Mouse (Mus musculus) intestine, postnatal 0 days (tissue): Measurements from ENCODE around the gene Got2. TPM values are rescaled to one million over a fixed set of nuclear protein-coding genes. Genes with fewer than 3 reads are reported as not detected.

Source experiments
- ATAC-seq: fragments of 200-750 bp; cut with Nextera tagmentation; 2 replicates; pipeline ENCODE4 v1.8.0; 2017; ENCODE audit warnings: mild to moderate bottlenecking, moderate TSS enrichment, moderate library complexity
- H3K27ac ChIP-seq: fragments of 300-500 bp; sonication (generic); 2 replicates; pipeline ENCODE4 v1.5.1; 2014; ENCODE audit warnings: mild to moderate bottlenecking, low read depth, low read length, moderate library complexity
- H3K27me3 ChIP-seq: fragments of 300-500 bp; sonication (generic); replicated peaks from 2 replicates; pipeline ENCODE4 v1.6.1; 2014; ENCODE audit warnings: low read length, mixed read lengths; ENCODE audit not compliant: control insufficient read depth, insufficient read depth
- H3K36me3 ChIP-seq: fragments of 300-500 bp; sonication (generic); 2 replicates; pipeline ENCODE4 v1.6.1; 2014; ENCODE audit warnings: mild to moderate bottlenecking, moderate library complexity; ENCODE audit not compliant: control insufficient read depth, insufficient read depth
- H3K4me1 ChIP-seq: fragments of 300-500 bp; sonication (generic); replicated peaks from 2 replicates; pipeline ENCODE4 v1.6.1; 2014; ENCODE audit warnings: antibody characterized with exemption, low read length, mixed read lengths; ENCODE audit not compliant: control insufficient read depth, insufficient read depth
- H3K4me2 ChIP-seq: fragments of 300-500 bp; sonication (generic); replicated peaks from 2 replicates; pipeline ENCODE4 v1.6.1; 2014; ENCODE audit warnings: low read depth, mild to moderate bottlenecking, moderate library complexity
- H3K4me3 ChIP-seq: fragments of 300-500 bp; sonication (generic); 2 replicates; pipeline ENCODE4 v1.5.1; 2014; ENCODE audit warnings: low read depth, low read length
- H3K9ac ChIP-seq: fragments of 300-500 bp; sonication (generic); 2 replicates; pipeline ENCODE4 v1.6.1; 2014; ENCODE audit warnings: mild to moderate bottlenecking, low read depth, low read length
- H3K9me3 ChIP-seq: fragments of 300-500 bp; sonication (generic); 2 replicates; pipeline ENCODE4 v1.6.1; 2016; ENCODE audit warnings: mixed run types; ENCODE audit not compliant: control insufficient read depth
- CTCF ChIP-seq: sonication (generic); IDR thresholded peaks from 2 replicates; pipeline ENCODE4 v1.5.1; 2016; ENCODE audit warnings: low read depth, mild to moderate bottlenecking, control low read depth, antibody characterized with exemption, moderate library complexity
- WGBS: fragments of 180-500 bp; shearing (Covaris S2); extraction: QIAGEN DNeasy Blood & Tissue Kit; methylation state at CpG from one replicate; pipeline ENCODE4 v1.1.7; 2014; 5-methylcytosine and 5-hydroxymethylcytosine counted together
- polyA plus RNA-seq: library from polyadenylated mRNA; unstranded; fragments of >200 nt; fragmentation: Nextera tagmentation; extraction: Ambion mirVana; gene quantifications from 2 replicates; pipeline ENCODE4 v1.2.1, GENCODE M21; 2015

Gene Got2
- polyA plus RNA-seq, 1 experiment from 2014 or later: 124 TPM

DNA sequence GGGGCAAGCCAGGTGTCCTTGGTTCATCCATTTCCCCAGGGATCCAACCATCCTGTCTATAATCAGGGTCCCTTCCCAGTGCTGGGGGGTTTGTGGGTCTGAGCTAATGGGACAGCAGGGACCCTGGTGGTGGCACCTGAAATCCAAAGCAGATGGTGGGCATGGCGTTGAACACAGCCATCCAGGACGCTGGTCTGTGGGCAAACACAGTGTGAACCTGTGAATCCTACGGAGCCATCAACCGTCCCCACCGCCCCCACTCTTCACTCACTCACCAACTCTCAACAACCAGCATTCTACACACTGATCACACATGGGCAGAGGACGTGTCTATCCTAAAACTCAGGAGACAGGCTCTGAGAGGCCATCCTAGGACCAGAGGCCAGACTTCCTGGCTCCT is 44.4 kb downstream of the Got2 start:
- 92% methylated on average over 6 of the region's 6 CpGs for WGBS
- no peak for TF ChIP-seq CTCF
- ATAC-seq: no peak
- Histone ChIP-seq H3K27ac (no peak overlapping the region), H3K36me3 (peaks cover 70% of the 10 kb centered on the region), H3K4me3 (no peak overlapping the region), H3K4me2 (no peak overlapping the region), H3K27me3 (no peaks in the 10 kb centered on the region), H3K9ac (no peak overlapping the region), H3K4me1 (no peaks in the 10 kb centered on the region), H3K9me3 (no peaks in the 10 kb centered on the region)

DNA sequence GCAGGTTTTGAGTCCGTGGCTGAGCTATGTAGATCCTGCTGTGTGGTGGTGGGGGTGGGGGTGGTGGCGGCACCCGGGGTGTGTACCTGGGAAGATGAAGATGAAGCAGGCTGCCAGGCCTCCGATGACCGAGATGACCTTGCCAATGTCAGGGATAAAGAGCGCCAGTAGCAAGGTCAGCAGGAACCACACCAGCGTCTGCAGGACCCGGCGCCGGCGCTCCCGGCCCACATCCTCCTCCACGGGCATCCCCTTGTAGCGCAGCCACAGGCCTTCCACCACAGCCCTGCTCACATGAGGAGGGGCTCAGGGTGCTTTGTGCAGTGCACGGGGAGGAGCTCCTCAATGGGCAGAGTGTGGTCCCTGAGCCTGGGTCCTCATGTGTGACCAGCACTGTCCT is 46.9 kb downstream of the Got2 start:
- TF ChIP-seq CTCF: no peak

DNA sequence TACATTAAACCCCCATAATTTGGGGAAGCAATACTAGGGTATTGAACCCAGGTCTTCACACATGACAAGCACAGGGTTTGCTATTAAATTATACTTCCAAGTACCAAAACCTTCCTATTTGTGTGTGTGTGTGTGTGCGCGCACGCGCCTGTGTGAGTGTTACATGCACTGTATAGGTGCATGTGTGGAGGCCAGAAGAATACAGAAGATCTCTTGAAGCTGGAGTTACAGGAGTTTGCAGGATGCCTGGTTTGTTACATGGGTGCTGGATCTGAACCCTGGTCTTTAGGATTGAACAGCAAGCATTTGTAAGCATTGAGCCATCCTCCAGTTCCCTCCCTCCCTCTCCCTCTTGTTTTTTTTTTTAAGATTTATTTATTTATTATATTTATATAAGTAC is 49.1 kb downstream of the Got2 start:
- Histone ChIP-seq H3K4me2 (no peak overlapping the region), H3K4me3 (no peak overlapping the region), H3K27ac (no peak overlapping the region), H3K9me3 (no peaks in the 10 kb centered on the region), H3K4me1 (no peaks in the 10 kb centered on the region), H3K27me3 (no peaks in the 10 kb centered on the region), H3K36me3 (peaks cover 39% of the 10 kb centered on the region), H3K9ac (no peak overlapping the region)
- ATAC-seq: no peak
- TF ChIP-seq CTCF: no peak
- WGBS: over 99% methylated on average over 4 of the region's 4 CpGs

More for the DNA sequence above, 46.9 kb downstream of the Got2 start:
- ATAC-seq: no peak
- H3K9me3 ChIP-seq: no peaks in the 10 kb centered on the region
- 94% methylated on average over 15 of the region's 15 CpGs for WGBS
- no peak overlapping the region for H3K4me2 ChIP-seq
- H3K27me3 ChIP-seq: no peaks in the 10 kb centered on the region
- H3K27ac ChIP-seq: no peak overlapping the region
- H3K4me1 ChIP-seq: no peaks in the 10 kb centered on the region
- no peak overlapping the region for H3K4me3 ChIP-seq
- H3K9ac ChIP-seq: no peak overlapping the region
- peaks cover 59% of the 10 kb centered on the region for H3K36me3 ChIP-seq

DNA sequence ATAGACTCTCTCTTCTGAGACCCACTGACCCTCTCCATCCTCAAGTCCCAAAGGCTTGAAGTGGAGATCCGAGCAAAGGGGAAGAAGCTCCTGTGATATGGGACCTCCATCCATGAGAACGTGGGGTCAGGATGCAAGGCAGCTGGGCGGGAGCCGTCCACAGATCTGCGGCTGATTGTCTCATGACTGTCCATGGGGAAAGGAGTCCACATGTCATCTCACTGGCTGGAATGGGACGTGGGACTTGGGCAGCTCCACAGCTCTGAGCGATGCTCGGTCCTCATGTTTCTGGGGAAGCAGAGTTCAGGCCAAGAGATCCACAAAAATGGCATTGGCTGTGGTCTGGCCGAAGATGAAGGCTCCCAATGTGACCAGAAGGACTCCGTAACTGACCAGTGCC is 51.1 kb downstream of the Got2 start:
- Histone ChIP-seq H3K27ac (no peak overlapping the region), H3K36me3 (peaks cover 22% of the 10 kb centered on the region), H3K4me1 (no peaks in the 10 kb centered on the region), H3K4me2 (no peak overlapping the region), H3K9me3 (no peaks in the 10 kb centered on the region), H3K27me3 (no peaks in the 10 kb centered on the region), H3K9ac (no peak overlapping the region), H3K4me3 (no peak overlapping the region)
- 91% methylated on average over 10 of the region's 10 CpGs for WGBS
- TF ChIP-seq CTCF: no peak
- ATAC-seq: no peak

DNA sequence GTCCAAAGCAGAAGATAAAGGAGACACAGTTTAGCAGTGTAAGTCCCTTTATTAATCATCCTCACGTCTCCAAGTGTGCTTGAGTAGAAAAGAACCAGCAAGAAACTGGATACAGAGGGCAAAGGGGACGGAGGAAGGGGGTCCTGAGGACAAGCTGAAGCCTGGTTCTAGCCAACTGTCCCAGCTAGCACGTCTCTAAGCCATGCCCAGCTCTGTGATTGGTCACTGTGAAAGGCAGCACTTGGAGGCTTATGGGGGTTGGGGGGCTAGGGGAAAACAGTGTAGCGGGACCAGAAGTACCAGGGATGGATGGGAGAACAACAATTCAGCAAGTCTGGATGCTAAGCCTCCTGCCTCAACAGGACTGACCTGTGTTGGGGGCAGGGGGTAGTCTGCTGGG is 52.5 kb downstream of the Got2 start:
- Histone ChIP-seq H3K4me3 (no peak overlapping the region), H3K9me3 (no peaks in the 10 kb centered on the region), H3K9ac (no peak overlapping the region), H3K27ac (no peak overlapping the region), H3K36me3 (peaks cover 10% of the 10 kb centered on the region), H3K4me2 (no peak overlapping the region), H3K4me1 (no peaks in the 10 kb centered on the region), H3K27me3 (no peaks in the 10 kb centered on the region)
- no peak for ATAC-seq
- no peak for TF ChIP-seq CTCF
- 73% methylated on average over 4 of the region's 4 CpGs for WGBS

DNA sequence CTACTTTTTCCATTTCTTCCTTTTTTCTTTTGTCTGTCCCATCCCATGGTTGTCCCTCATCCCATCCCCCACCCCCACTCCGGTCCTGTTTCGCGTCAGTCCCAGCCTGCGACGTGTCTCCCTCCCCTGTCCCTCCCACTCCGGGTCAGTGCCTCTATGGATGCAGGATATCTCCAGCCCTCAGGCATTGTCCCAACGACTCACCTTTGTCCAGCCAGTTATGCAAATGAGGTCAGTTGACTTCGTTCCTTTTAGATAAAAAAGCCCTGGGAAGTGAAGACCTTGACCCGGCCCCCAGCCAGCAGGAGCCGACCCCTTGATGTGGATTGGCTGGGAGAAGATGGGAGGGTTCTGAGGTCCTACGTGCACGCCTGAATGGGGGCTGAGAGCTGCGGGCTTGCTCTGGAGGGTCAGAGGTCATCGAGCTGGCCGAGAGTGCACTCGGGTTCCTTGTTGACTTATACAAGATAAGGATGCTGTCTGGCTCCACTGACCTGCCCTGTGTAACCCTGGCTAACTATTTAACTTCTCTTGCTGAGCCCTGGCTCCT is 54.8 kb downstream of the Got2 start:
- no peak overlapping the region for H3K27ac ChIP-seq
- no peak for TF ChIP-seq CTCF
- no peaks in the 10 kb centered on the region for H3K9me3 ChIP-seq
- no peaks in the 10 kb centered on the region for H3K36me3 ChIP-seq
- no peaks in the 10 kb centered on the region for H3K4me1 ChIP-seq
- under 1% methylated on average over 16 of the region's 16 CpGs for WGBS
- H3K27me3 ChIP-seq: no peaks in the 10 kb centered on the region
- peak; percentile 74 for ATAC-seq
- H3K4me3 ChIP-seq: peak overlapping the region; percentile 18
- H3K9ac ChIP-seq: no peak overlapping the region
- peak overlapping the region; percentile 55 for H3K4me2 ChIP-seq
